ENCODE assay signal across 8 mouse cellular contexts in the genomic region with DNA sequence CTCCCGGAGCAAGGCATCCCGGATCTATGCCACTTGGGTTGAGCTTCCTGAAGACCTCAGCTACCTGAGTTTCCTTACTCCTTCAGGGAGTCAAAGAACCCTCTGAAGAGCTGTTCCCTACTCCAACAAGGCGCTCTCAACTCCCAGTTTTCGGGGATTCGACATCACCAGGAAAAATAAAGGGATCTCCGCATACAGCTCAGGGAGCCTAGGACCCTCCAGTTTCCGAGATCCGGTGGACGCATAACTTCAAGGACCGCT. TPM values are rescaled to one million over a fixed set of nuclear protein-coding genes. Genes with fewer than 3 reads are reported as not detected.
DNase-seq lines count a peak whose midpoint lies in the region; ATAC-seq and TF ChIP-seq lines count a peak whose summit lies in the region.

No protein-coding gene starts in this region.

- no peak for TF ChIP-seq POLR2A in myocyte (IDR thresholded peaks at IDR 0.05; ENCODE audit: insufficient read length, low read depth)

- peak; percentile 34 for ATAC-seq in intestine, embryonic 15.5 days

- peaks cover 50% of the 10 kb centered on the region for H3K79me2 ChIP-seq in myocyte (ENCODE audit: control insufficient read depth, insufficient read depth)

- peaks cover 47% of the 10 kb centered on the region for H3K4me1 ChIP-seq in embryonic facial prominence, embryonic 10.5 days
- H3K4me1 ChIP-seq in intestine, embryonic 15.5 days (replicated peaks), result peaks cover 26% of the 10 kb centered on the region

- peaks cover 22% of the 10 kb centered on the region for H3K36me3 ChIP-seq in embryonic facial prominence, embryonic 10.5 days (replicated peaks)
- no peaks in the 10 kb centered on the region for H3K36me3 ChIP-seq in intestine, embryonic 15.5 days
- H3K36me3 ChIP-seq in myocyte (ENCODE audit: control insufficient read depth, insufficient read depth), result peaks cover 4% of the 10 kb centered on the region

- no peak for DNase-seq in layer of hippocampus, adult 2 months (ENCODE audit: low spot score in 2 of 2)
- no peak for DNase-seq in layer of hippocampus, adult 9-10 months (ENCODE audit: low spot score)
- DNase-seq in embryonic facial prominence, embryonic 10.5 days (ENCODE audit: low spot score), result no peak
- no peak for DNase-seq in cerebellum, postnatal 10 days
- DNase-seq in kidney, adult 9 months, result no peak
- DNase-seq in adrenal gland, postnatal 36 days, result no peak

- peak overlapping the region; percentile 61 for H3ac ChIP-seq in myocyte (ENCODE audit: control insufficient read depth, insufficient read length)

- peak overlapping the region; percentile 78 for H3K9ac ChIP-seq in intestine, embryonic 15.5 days

- peak overlapping the region; percentile 58 for H3K4me3 ChIP-seq in layer of hippocampus, adult 2 months
- H3K4me3 ChIP-seq in embryonic facial prominence, embryonic 10.5 days, result peak overlapping the region; percentile 80
- peak overlapping the region; percentile 78 for H3K4me3 ChIP-seq in intestine, embryonic 15.5 days (replicated peaks)
- H3K4me3 ChIP-seq in myocyte, result peak overlapping the region; percentile 97

- WGBS in embryonic facial prominence, embryonic 10.5 days, result under 1% methylated on average over 10 of the region's 10 CpGs
- WGBS in intestine, embryonic 15.5 days, result 0% methylated on average over 10 of the region's 10 CpGs

- H3K4me2 ChIP-seq in intestine, embryonic 15.5 days (replicated peaks), result peak overlapping the region; percentile 99
- H3K4me2 ChIP-seq in myocyte (ENCODE audit: low read depth), result peak overlapping the region; percentile 75

- 0 out of 2 replicates have a peak, but pooled peaks cover 4% of the 10 kb centered on the region for H3K9me3 ChIP-seq in embryonic facial prominence, embryonic 10.5 days
- H3K9me3 ChIP-seq in intestine, embryonic 15.5 days, result no peaks in the 10 kb centered on the region

- H3K27ac ChIP-seq in layer of hippocampus, adult 2 months, result no peak overlapping the region
- H3K27ac ChIP-seq in embryonic facial prominence, embryonic 10.5 days (replicated peaks), result peak overlapping the region; percentile 86
- 0 out of 2 replicates have a peak overlapping the region, but pooled peaks have one; percentile 23 for H3K27ac ChIP-seq in intestine, embryonic 15.5 days

- TF ChIP-seq CTCF in layer of hippocampus, adult 2 months (conservative IDR thresholded peaks at IDR 0.05), result no peak

- H3K27me3 ChIP-seq in embryonic facial prominence, embryonic 10.5 days (replicated peaks; ENCODE audit: low read depth, poor library complexity, severe bottlenecking), result no peaks in the 10 kb centered on the region
- H3K27me3 ChIP-seq in intestine, embryonic 15.5 days (replicated peaks), result no peaks in the 10 kb centered on the region
- no peaks in the 10 kb centered on the region for H3K27me3 ChIP-seq in myocyte (ENCODE audit: control insufficient read depth, insufficient read depth, insufficient read length)

TF ChIP-seq in myocyte, 11 proteins besides CTCF, POLR2A, EP300 and RAD21:
- TF ChIP-seq TCF3 (IDR thresholded peaks at IDR 0.05; ENCODE audit: insufficient read length, low read depth) (no peak), MAX (IDR thresholded peaks at IDR 0.05; ENCODE audit: low read depth) (no peak)

RNA-seq across cellular contexts. Expression of gene Slc1a5, which starts 0.3 kb away (rescaled TPM):
- 1 to 10 TPM; 3.5 to 4.7 TPM for total RNA-seq in layer of hippocampus, adult 2 months (2021)
- 37.3 and 40.5 TPM in 2 replicates for polyA plus RNA-seq in embryonic facial prominence, embryonic 10.5 days (2016; fragmentation: Nextera tagmentation; extraction: Ambion mirVana)
- polyA plus RNA-seq in intestine, embryonic 15.5 days (2015; fragmentation: Nextera tagmentation; extraction: Ambion mirVana), result 61.8 and 64.0 TPM in 2 replicates
- 113 TPM for polyA plus RNA-seq in myocyte (2012; fragmentation: generic; extraction: Trizol)
- total RNA-seq in adrenal gland, postnatal 36 days (2021), result 100 to 1,000 TPM; 118 to 152 TPM

RNA-seq across cellular contexts. Expression of gene Strn4, which starts 34.2 kb away (rescaled TPM):
- total RNA-seq in layer of hippocampus, adult 2 months (2021), result 100 to 1,000 TPM; 286 to 314 TPM
- 129 and 131 TPM in 2 replicates for polyA plus RNA-seq in embryonic facial prominence, embryonic 10.5 days (2016; fragmentation: Nextera tagmentation; extraction: Ambion mirVana)
- 77.3 and 85.5 TPM in 2 replicates for polyA plus RNA-seq in intestine, embryonic 15.5 days (2015; fragmentation: Nextera tagmentation; extraction: Ambion mirVana)
- 51.8 TPM for polyA plus RNA-seq in myocyte (2012; fragmentation: generic; extraction: Trizol)
- 10 to 100 TPM; 66.5 to 67.5 TPM for total RNA-seq in adrenal gland, postnatal 36 days (2021)

RNA-seq across cellular contexts. Expression of gene Fkrp, which starts 35.0 kb away (rescaled TPM):
- 10 to 100 TPM; 46.7 to 49.5 TPM for total RNA-seq in layer of hippocampus, adult 2 months (2021)
- polyA plus RNA-seq in embryonic facial prominence, embryonic 10.5 days (2016; fragmentation: Nextera tagmentation; extraction: Ambion mirVana), result 26.1 and 28.5 TPM in 2 replicates
- polyA plus RNA-seq in intestine, embryonic 15.5 days (2015; fragmentation: Nextera tagmentation; extraction: Ambion mirVana), result 25.1 and 25.6 TPM in 2 replicates
- 26.7 TPM for polyA plus RNA-seq in myocyte (2012; fragmentation: generic; extraction: Trizol)
- 10 to 100 TPM; 24.8 to 26.8 TPM for total RNA-seq in adrenal gland, postnatal 36 days (2021)

RNA-seq across cellular contexts. Expression of gene Ap2s1, which starts 43.3 kb away (rescaled TPM):
- 100 to 1,000 TPM; 237 to 271 TPM for total RNA-seq in layer of hippocampus, adult 2 months (2021)
- polyA plus RNA-seq in embryonic facial prominence, embryonic 10.5 days (2016; fragmentation: Nextera tagmentation; extraction: Ambion mirVana), result 250 and 256 TPM in 2 replicates
- polyA plus RNA-seq in intestine, embryonic 15.5 days (2015; fragmentation: Nextera tagmentation; extraction: Ambion mirVana), result 248 and 256 TPM in 2 replicates
- 247 TPM for polyA plus RNA-seq in myocyte (2012; fragmentation: generic; extraction: Trizol)
- 100 to 1,000 TPM; 133 to 149 TPM for total RNA-seq in adrenal gland, postnatal 36 days (2021)

RNA-seq across cellular contexts. Expression of gene Ceacam9, which starts 59.8 kb away (rescaled TPM):
- total RNA-seq in layer of hippocampus, adult 2 months (2021), result not detected
- polyA plus RNA-seq in embryonic facial prominence, embryonic 10.5 days (2016; fragmentation: Nextera tagmentation; extraction: Ambion mirVana), result not detected in 2 replicates
- polyA plus RNA-seq in intestine, embryonic 15.5 days (2015; fragmentation: Nextera tagmentation; extraction: Ambion mirVana), result not detected in 2 replicates
- not detected for polyA plus RNA-seq in myocyte (2012; fragmentation: generic; extraction: Trizol)
- total RNA-seq in adrenal gland, postnatal 36 days (2021), result not detected
